Mouse (Mus musculus): ENCODE results near the gene Mxra8. TPM values are rescaled to one million over a fixed set of nuclear protein-coding genes. Genes with fewer than 3 reads are reported as not detected.
A peak's percentile ranks its signal among the peaks of the same experiment; 100 is the strongest.

Gene Mxra8
- polyA plus RNA-seq, 1 experiment, result 114 TPM

DNA sequence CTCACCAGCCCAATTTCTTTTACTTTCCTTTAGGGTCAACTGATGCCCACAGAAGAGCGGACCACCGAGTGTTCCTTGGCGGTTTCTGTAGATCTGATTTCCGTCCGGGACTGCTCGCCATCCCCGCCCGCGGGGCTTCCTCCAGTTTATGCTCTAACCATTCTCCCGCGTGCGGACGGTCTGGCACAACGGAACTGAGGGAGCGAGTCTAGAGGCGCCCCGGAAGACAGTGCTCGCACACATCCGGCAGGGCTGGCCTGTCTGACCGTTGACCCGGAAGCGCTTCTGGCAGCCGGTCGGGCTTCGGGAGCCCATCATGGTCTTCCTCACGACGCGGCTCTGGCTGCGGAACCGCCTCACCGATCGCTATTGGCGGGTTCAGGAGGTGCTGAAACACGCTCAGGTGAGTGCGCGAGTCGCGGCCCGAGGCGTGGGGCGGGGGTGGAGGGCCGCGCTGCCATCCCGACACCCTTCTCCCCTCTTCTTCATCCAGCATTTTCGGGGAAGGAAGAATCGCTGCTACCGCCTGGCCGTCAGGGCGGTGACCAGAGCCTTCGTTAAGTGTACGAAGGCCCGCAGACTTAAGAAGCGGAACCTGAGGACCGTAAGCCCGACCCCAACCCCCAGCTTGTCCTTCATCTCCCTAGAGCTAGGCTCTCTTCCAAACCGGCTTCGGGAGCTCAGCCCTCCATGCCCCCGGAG lies 36.0 kb upstream of the Mxra8 start:
- Histone ChIP-seq H3K4me1 (ENCODE audit: control insufficient read depth, insufficient read depth, low read length) (peaks cover 7% of the 10 kb centered on the region), H3K4me3 (ENCODE audit: control insufficient read depth, low read depth, low read length) (peak overlapping the region; percentile 96), H3K27me3 (ENCODE audit: control insufficient read depth, insufficient read depth, low read length) (no peaks in the 10 kb centered on the region), H3K27ac (ENCODE audit: control insufficient read depth, insufficient read depth, low read depth, low read length) (peak overlapping the region; percentile 83), H3K36me3 (ENCODE audit: control insufficient read depth, insufficient read depth, low read length) (peaks cover 4% of the 10 kb centered on the region)
- no peak for TF ChIP-seq CTCF (IDR thresholded peaks at IDR 0.05; ENCODE audit: control insufficient read depth, insufficient read depth, insufficient replicate concordance, low read depth, low read length)
- peak; percentile 79 for TF ChIP-seq POLR2A (IDR thresholded peaks at IDR 0.05; ENCODE audit: control insufficient read depth, low read depth, low read length)

DNA sequence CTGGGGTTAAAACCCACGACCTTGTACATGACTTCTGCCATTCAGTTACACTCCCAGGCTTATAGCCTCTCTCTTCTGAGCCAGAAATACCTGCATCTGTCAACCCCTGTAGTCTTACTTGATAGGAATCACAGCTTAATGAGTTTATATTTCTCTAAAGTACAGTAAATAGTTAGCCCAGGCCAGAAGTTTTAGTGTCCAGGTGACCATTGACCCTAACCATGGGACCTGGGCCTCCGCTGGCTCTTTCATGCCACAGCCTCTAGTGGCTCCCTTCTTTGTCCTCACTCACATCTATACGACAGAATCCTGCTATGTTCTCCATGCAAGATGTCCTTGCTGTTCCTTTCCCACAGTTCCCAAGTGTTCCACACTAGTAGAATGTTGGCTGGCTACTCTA lies 31.6 kb upstream of the Mxra8 start:
- no peak for TF ChIP-seq POLR2A (IDR thresholded peaks at IDR 0.05; ENCODE audit: control insufficient read depth, low read depth, low read length)
- TF ChIP-seq CTCF (IDR thresholded peaks at IDR 0.05; ENCODE audit: control insufficient read depth, insufficient read depth, insufficient replicate concordance, low read depth, low read length), result no peak
- H3K27ac ChIP-seq (ENCODE audit: control insufficient read depth, insufficient read depth, low read depth, low read length), result no peak overlapping the region
- no peak overlapping the region for H3K4me3 ChIP-seq (ENCODE audit: control insufficient read depth, low read depth, low read length)
- peaks cover 8% of the 10 kb centered on the region for H3K4me1 ChIP-seq (ENCODE audit: control insufficient read depth, insufficient read depth, low read length)
- H3K36me3 ChIP-seq (ENCODE audit: control insufficient read depth, insufficient read depth, low read length), result peaks cover 10% of the 10 kb centered on the region
- H3K27me3 ChIP-seq (ENCODE audit: control insufficient read depth, insufficient read depth, low read length), result no peaks in the 10 kb centered on the region

DNA sequence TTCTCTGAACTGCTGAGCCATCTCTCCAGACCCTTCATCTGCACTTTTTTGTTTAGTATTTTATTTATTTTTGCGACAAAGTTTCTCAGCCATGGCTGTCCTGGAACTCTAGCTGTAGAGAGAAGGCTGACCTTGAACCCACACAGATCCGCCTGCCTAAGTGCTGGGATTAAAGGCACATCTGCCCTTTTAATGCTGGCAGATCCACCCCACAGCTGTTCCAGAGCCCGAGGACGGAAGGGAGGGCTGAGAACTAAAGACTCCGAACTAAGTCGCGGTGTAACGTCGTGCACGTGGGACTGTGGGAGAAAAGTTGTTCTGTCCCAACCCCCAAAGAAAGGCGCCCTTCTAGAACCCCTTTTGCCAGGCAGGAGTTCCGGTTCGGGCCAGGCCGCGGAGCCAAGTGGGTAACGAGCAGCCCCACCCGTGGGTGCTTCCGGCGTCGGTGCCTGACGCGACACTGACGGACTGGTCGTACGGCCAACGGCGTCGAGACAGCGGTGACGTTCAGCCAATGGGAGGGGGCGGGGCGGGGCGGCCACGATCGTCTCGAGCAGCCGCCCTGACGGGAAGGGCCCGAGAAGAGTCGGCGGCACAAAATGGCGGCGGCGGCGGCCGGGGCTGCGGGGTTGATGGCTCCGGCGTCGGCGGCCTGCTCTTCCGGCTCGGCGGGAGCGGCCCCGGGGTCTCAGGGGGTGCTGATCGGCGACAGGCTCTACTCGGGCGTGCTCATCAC lies 27.4 kb upstream of the Mxra8 start, which contains the start of gene Ccnl2:
TSS of gene Ccnl2 (plus strand) at position 561 of the 736 bp plus-strand sequence.
- Histone ChIP-seq H3K27me3 (ENCODE audit: control insufficient read depth, insufficient read depth, low read length) (no peaks in the 10 kb centered on the region), H3K4me3 (ENCODE audit: control insufficient read depth, low read depth, low read length) (peak within 1 kb of the TSS; percentile 95), H3K36me3 (ENCODE audit: control insufficient read depth, insufficient read depth, low read length) (peaks cover 11% of the 10 kb centered on the region), H3K27ac (ENCODE audit: control insufficient read depth, insufficient read depth, low read depth, low read length) (peak within 1 kb of the TSS; percentile 93), H3K4me1 (ENCODE audit: control insufficient read depth, insufficient read depth, low read length) (peaks cover 7% of the 10 kb centered on the region; the same call in 1 of the 2 replicates)
- TF ChIP-seq POLR2A (IDR thresholded peaks at IDR 0.05; ENCODE audit: control insufficient read depth, low read depth, low read length), result peak; percentile 81
- no peak for TF ChIP-seq CTCF (IDR thresholded peaks at IDR 0.05; ENCODE audit: control insufficient read depth, insufficient read depth, insufficient replicate concordance, low read depth, low read length)

DNA sequence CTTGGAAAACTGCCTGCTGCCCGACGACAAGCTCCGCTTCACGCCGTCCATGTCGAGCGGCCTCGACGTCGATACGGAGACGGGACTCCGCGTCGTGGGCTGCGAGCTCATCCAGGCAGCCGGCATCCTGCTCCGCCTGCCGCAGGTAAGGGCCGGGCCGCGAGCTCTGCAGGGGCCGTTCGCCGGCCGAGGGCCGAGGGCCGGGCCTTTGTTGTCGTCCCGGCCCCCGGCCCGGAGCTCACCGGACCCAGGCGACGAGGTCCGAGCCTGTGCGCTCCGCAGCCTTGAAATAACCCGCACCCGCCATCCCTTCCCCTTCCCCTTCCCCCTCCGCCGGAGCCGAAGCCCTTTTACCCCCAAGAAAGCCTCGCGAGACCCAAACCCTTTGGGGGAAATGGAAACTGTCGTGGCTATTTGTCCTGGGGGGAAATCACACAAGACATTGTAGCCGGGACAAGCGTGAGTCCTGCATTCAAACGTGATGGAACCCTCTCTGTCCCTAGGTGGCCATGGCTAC lies 26.8 kb upstream of the Mxra8 start:
- no peaks in the 10 kb centered on the region for H3K27me3 ChIP-seq (ENCODE audit: control insufficient read depth, insufficient read depth, low read length)
- peaks cover 7% of the 10 kb centered on the region; the same call in 1 of the 2 replicates for H3K4me1 ChIP-seq (ENCODE audit: control insufficient read depth, insufficient read depth, low read length)
- TF ChIP-seq POLR2A (IDR thresholded peaks at IDR 0.05; ENCODE audit: control insufficient read depth, low read depth, low read length) (no peak; the same call in 1 of the 2 replicates), CTCF (IDR thresholded peaks at IDR 0.05; ENCODE audit: control insufficient read depth, insufficient read depth, insufficient replicate concordance, low read depth, low read length) (no peak)
- H3K4me3 ChIP-seq (ENCODE audit: control insufficient read depth, low read depth, low read length), result peak overlapping the region; percentile 95
- H3K36me3 ChIP-seq (ENCODE audit: control insufficient read depth, insufficient read depth, low read length), result peaks cover 14% of the 10 kb centered on the region
- peak overlapping the region; percentile 93 for H3K27ac ChIP-seq (ENCODE audit: control insufficient read depth, insufficient read depth, low read depth, low read length)

DNA sequence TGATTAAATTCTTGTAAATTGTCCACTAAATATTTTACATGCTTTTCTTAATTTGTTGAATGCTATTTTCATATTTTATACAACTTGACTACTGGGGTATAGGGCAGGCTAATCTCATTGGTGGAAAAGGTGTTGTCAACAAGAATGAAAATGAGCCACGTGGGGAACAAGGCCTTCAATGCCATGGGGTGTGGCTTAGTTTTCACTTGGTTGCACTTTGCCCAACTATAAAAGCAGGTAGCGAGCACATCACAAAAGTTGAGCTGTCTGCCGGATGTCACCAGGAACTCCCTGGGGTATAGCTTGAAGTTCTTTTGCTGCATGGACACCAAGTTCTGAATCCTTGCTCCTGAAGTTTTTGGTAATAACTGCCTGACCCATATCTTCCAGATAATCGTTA lies 21.9 kb upstream of the Mxra8 start:
- Histone ChIP-seq H3K36me3 (ENCODE audit: control insufficient read depth, insufficient read depth, low read length) (peaks cover 12% of the 10 kb centered on the region), H3K27me3 (ENCODE audit: control insufficient read depth, insufficient read depth, low read length) (no peaks in the 10 kb centered on the region), H3K4me3 (ENCODE audit: control insufficient read depth, low read depth, low read length) (no peak overlapping the region), H3K4me1 (ENCODE audit: control insufficient read depth, insufficient read depth, low read length) (peaks cover 4% of the 10 kb centered on the region; the same call in 1 of the 2 replicates), H3K27ac (ENCODE audit: control insufficient read depth, insufficient read depth, low read depth, low read length) (no peak overlapping the region)
- TF ChIP-seq POLR2A (IDR thresholded peaks at IDR 0.05; ENCODE audit: control insufficient read depth, low read depth, low read length) (no peak), CTCF (IDR thresholded peaks at IDR 0.05; ENCODE audit: control insufficient read depth, insufficient read depth, insufficient replicate concordance, low read depth, low read length) (no peak)

DNA sequence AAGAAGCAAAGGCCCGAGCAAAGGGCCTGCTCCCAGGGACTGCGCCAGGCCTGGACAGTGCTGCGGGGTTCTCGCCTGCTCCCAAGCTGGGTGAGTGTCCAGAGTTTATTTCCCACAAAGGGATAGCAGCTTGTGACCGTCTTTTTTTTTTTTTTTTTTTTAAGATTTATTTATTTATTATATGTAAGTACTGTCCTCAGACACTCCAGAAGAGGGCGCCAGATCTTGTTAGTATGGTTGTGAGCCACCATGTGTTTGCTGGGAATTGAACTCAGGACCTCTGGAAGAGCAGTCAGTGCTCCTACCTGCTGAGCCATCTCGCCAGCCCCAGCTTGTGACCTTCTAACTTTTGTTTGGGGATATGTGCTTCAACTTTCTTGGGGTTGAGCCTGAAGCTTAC lies 18.5 kb upstream of the Mxra8 start:
- H3K27me3 ChIP-seq (ENCODE audit: control insufficient read depth, insufficient read depth, low read length), result no peaks in the 10 kb centered on the region
- TF ChIP-seq POLR2A (IDR thresholded peaks at IDR 0.05; ENCODE audit: control insufficient read depth, low read depth, low read length) (no peak), CTCF (IDR thresholded peaks at IDR 0.05; ENCODE audit: control insufficient read depth, insufficient read depth, insufficient replicate concordance, low read depth, low read length) (no peak)
- no peaks in the 10 kb centered on the region for H3K4me1 ChIP-seq (ENCODE audit: control insufficient read depth, insufficient read depth, low read length)
- no peak overlapping the region for H3K27ac ChIP-seq (ENCODE audit: control insufficient read depth, insufficient read depth, low read depth, low read length)
- H3K36me3 ChIP-seq (ENCODE audit: control insufficient read depth, insufficient read depth, low read length), result peaks cover 6% of the 10 kb centered on the region
- no peak overlapping the region for H3K4me3 ChIP-seq (ENCODE audit: control insufficient read depth, low read depth, low read length)

DNA sequence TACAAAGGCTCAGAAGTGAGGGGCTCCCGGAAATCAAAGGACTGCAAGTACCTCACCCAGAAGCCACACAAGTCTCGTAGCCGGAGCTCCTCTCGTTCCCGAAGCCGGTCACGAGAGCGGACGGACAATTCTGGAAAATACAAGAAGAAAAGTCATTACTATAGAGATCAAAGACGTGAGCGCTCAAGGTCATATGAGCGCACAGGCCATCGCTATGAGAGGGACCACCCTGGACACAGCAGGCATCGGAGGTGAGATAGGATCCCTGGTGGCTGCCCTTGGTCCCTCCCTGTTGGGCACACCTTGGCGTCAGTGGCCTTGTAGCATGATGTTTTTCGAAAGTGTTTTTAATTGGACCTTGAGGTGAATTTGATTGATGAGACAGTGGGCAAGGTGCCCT lies 16.0 kb upstream of the Mxra8 start:
- no peaks in the 10 kb centered on the region for H3K4me1 ChIP-seq (ENCODE audit: control insufficient read depth, insufficient read depth, low read length)
- no peak overlapping the region for H3K4me3 ChIP-seq (ENCODE audit: control insufficient read depth, low read depth, low read length)
- TF ChIP-seq POLR2A (IDR thresholded peaks at IDR 0.05; ENCODE audit: control insufficient read depth, low read depth, low read length) (no peak), CTCF (IDR thresholded peaks at IDR 0.05; ENCODE audit: control insufficient read depth, insufficient read depth, insufficient replicate concordance, low read depth, low read length) (no peak)
- no peak overlapping the region for H3K27ac ChIP-seq (ENCODE audit: control insufficient read depth, insufficient read depth, low read depth, low read length)
- H3K36me3 ChIP-seq (ENCODE audit: control insufficient read depth, insufficient read depth, low read length), result peaks cover 3% of the 10 kb centered on the region
- no peaks in the 10 kb centered on the region for H3K27me3 ChIP-seq (ENCODE audit: control insufficient read depth, insufficient read depth, low read length)
